Mouse (Mus musculus) spleen, postnatal 4 days (tissue): Measurements from ENCODE around the gene Atp9a.

Source experiments
- DNase-seq, 2 experiments: peaks; one replicate each; pipeline ENCODE4 v3.0.0; 2022; ENCODE audit warnings: low spot score in 2 of 2

The Atp9a gene

GRCm38 (mm10) chr2:168682721-168683120 lies 59.5 kb downstream of the Atp9a start:
- DNase-seq, result no peak

GRCm38 (mm10) chr2:168681531-168681930 lies 60.7 kb downstream of the Atp9a start:
- no peak for DNase-seq

GRCm38 (mm10) chr2:168679381-168680199 lies 62.6 kb downstream of the Atp9a start:
- DNase-seq, result no peak

- no peak for DNase-seq
Measured at GRCm38 (mm10) chr2:168678662-168679294, 63.4 kb downstream of the Atp9a start.

GRCm38 (mm10) chr2:168677650-168678049 lies 64.6 kb downstream of the Atp9a start:
- no peak for DNase-seq

- DNase-seq, result no peak
Measured at GRCm38 (mm10) chr2:168671724-168672123, 70.5 kb downstream of the Atp9a start.

GRCm38 (mm10) chr2:168670241-168670640 lies 72.0 kb downstream of the Atp9a start:
- no peak for DNase-seq

- no peak for DNase-seq
Measured at GRCm38 (mm10) chr2:168669762-168670161, 72.4 kb downstream of the Atp9a start.

GRCm38 (mm10) chr2:168667745-168668144 lies 74.5 kb downstream of the Atp9a start:
- DNase-seq, result no peak

GRCm38 (mm10) chr2:168665680-168666079 lies 76.5 kb downstream of the Atp9a start:
- no peak for DNase-seq

GRCm38 (mm10) chr2:168663716-168664115 lies 78.5 kb downstream of the Atp9a start:
- DNase-seq, result no peak

GRCm38 (mm10) chr2:168663216-168663615 lies 79.0 kb downstream of the Atp9a start:
- no peak for DNase-seq

GRCm38 (mm10) chr2:168661802-168662201 lies 80.4 kb downstream of the Atp9a start:
- no peak for DNase-seq

- DNase-seq, result no peak
Measured at GRCm38 (mm10) chr2:168660344-168660743, 81.9 kb downstream of the Atp9a start.

GRCm38 (mm10) chr2:168658551-168658950 lies 83.7 kb downstream of the Atp9a start:
- DNase-seq, result no peak

GRCm38 (mm10) chr2:168656569-168657308 lies 85.5 kb downstream of the Atp9a start:
- no peak for DNase-seq

GRCm38 (mm10) chr2:168654983-168655669 lies 87.1 kb downstream of the Atp9a start:
- no peak for DNase-seq

- no peak for DNase-seq
Measured at GRCm38 (mm10) chr2:168654482-168654881, 87.7 kb downstream of the Atp9a start.

- DNase-seq, result no peak
Measured at GRCm38 (mm10) chr2:168651757-168652156, 90.5 kb downstream of the Atp9a start.

- DNase-seq, result no peak
Measured at GRCm38 (mm10) chr2:168648171-168648570, 94.0 kb downstream of the Atp9a start.

GRCm38 (mm10) chr2:168644855-168645254 lies 97.4 kb downstream of the Atp9a start:
- DNase-seq, result no peak
